30 mouse cellular contexts compared by ENCODE assay signal in the genomic region with DNA sequence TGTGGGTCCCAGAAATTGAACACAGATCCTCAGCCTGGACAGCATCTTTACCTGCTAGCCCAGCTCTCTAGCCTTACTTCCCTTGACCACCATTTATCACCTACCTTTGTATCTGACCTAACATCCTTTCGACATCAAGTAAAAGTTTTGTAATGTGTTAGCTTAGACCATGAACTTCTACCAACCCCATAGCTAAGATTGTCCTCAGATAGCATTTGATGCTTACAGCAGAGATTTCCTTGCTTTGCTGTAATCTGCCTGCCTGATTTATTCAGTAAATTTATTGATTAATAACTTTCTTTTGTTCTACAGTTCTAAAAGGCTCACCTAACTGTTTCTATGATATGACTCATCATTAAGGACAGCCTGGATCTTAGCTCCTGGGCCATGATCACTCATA.
"Had no signal": no experiment of that assay in that cellular context is flagged by ENCODE, and none has a peak within 500 bp of the region (broad histone marks: within the 10 kb centered on the region; RNA-seq: fewer than 3 reads in every experiment).

No protein-coding gene starts in this region.

- DNase-seq: left cerebral cortex, postnatal 4 days; liver, embryonic 13.5 days; lung, adult 18-20 months; lung, adult 2 months; lung, embryonic 14.5 days; lung, postnatal 10 days; lung, postnatal 14 days; lung, postnatal 36 days; lung, postnatal 4 days; midbrain, embryonic 14.5 days had no signal

- H3K4me1 ChIP-seq: midbrain, embryonic 12.5 days; midbrain, embryonic 13.5 days; midbrain, embryonic 15.5 days; neural tube, embryonic 12.5 days had no signal

- H3K27me3 ChIP-seq: limb, embryonic 12.5 days; limb, embryonic 13.5 days; limb, embryonic 15.5 days; lung, embryonic 15.5 days; midbrain, embryonic 12.5 days; midbrain, embryonic 13.5 days; midbrain, embryonic 15.5 days; neural tube, embryonic 12.5 days had no signal

- H3K27ac ChIP-seq: left cerebral cortex, adult 2 months; limb, embryonic 10.5 days; limb, embryonic 12.5 days; limb, embryonic 13.5 days; limb, embryonic 15.5 days; liver, embryonic 13.5 days; liver, embryonic 14.5 days; liver, embryonic 15.5 days; lung, embryonic 15.5 days; macrophage; midbrain, embryonic 10.5 days; midbrain, embryonic 12.5 days; midbrain, embryonic 13.5 days; midbrain, embryonic 15.5 days; neural tube, embryonic 12.5 days had no signal

- H3K4me3 ChIP-seq: left cerebral cortex, adult 2 months; limb, embryonic 10.5 days; limb, embryonic 12.5 days; limb, embryonic 13.5 days; limb, embryonic 15.5 days; liver, embryonic 13.5 days; liver, embryonic 15.5 days; lung, embryonic 15.5 days; megakaryocyte, embryonic 14.5 days; midbrain, embryonic 10.5 days; midbrain, embryonic 12.5 days; midbrain, embryonic 13.5 days; midbrain, embryonic 15.5 days; myocyte; neural tube, embryonic 12.5 days had no signal

- H3K9ac ChIP-seq: limb, embryonic 12.5 days; limb, embryonic 13.5 days; limb, embryonic 15.5 days; liver, embryonic 13.5 days; liver, embryonic 14.5 days; liver, embryonic 15.5 days; lung, embryonic 14.5 days; lung, embryonic 15.5 days; midbrain, embryonic 12.5 days; midbrain, embryonic 13.5 days; midbrain, embryonic 15.5 days; neural tube, embryonic 12.5 days had no signal

- H3K9me3 ChIP-seq: limb, embryonic 10.5 days; limb, embryonic 12.5 days; limb, embryonic 13.5 days; limb, embryonic 15.5 days; liver, embryonic 13.5 days; liver, embryonic 15.5 days; lung, embryonic 15.5 days; megakaryocyte, embryonic 14.5 days; midbrain, embryonic 10.5 days; midbrain, embryonic 12.5 days; midbrain, embryonic 13.5 days; midbrain, embryonic 15.5 days; neural tube, embryonic 12.5 days had no signal

- H3K4me2 ChIP-seq: limb, embryonic 12.5 days; limb, embryonic 13.5 days; limb, embryonic 15.5 days; liver, embryonic 11.5 days; liver, embryonic 13.5 days; liver, embryonic 15.5 days; lung, embryonic 14.5 days; lung, embryonic 15.5 days; midbrain, embryonic 11.5 days; midbrain, embryonic 12.5 days; midbrain, embryonic 13.5 days; midbrain, embryonic 15.5 days; neural tube, embryonic 12.5 days had no signal

- ATAC-seq: lung, postnatal 0 days; midbrain, embryonic 13.5 days; midbrain, embryonic 15.5 days; midbrain, embryonic 16.5 days had no signal

- H3K36me3 ChIP-seq: limb, embryonic 10.5 days; limb, embryonic 12.5 days; limb, embryonic 13.5 days; limb, embryonic 15.5 days; liver, embryonic 13.5 days; liver, embryonic 15.5 days; lung, embryonic 15.5 days; midbrain, embryonic 10.5 days; midbrain, embryonic 12.5 days; midbrain, embryonic 13.5 days; midbrain, embryonic 15.5 days; neural tube, embryonic 12.5 days had no signal
